Mouse (Mus musculus) kidney, postnatal 36 days (tissue): ENCODE results near the gene Gm2310.
"Not testable (repeated sequence)": the region's sequence is repeated elsewhere in the genome, so short reads cannot be mapped to it uniquely, and the experiment has no call there.

Experiments
- DNase-seq, 2 experiments: peaks; one replicate each; pipeline ENCODE4 v3.0.0; 2021 to 2022; ENCODE audit warnings: mixed read lengths in 2 of 2

Gene Gm2310

DNA sequence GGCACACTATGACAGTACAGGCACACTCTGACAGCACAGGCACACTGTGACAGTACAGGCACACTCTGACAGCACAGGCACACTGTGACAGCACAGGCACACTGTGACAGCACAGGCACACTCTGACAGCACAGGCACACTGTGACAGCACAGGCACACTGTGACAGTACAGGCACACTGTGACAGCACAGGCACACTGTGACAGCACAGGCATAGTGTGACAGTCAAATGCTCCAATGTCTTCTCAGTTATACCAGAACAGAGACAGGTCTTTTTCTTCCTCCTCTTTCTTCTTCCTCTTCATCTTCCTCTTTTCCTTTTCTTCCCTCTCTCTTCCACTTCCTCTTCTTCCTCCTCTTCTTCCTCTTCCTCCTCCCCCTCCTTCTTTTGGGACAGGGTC lies at the start of gene Gm2310:
Gene Gm2310, minus strand, starts transcription at position 101 of the 400 bp plus-strand sequence.
- DNase-seq = not testable (repeated sequence)

DNA sequence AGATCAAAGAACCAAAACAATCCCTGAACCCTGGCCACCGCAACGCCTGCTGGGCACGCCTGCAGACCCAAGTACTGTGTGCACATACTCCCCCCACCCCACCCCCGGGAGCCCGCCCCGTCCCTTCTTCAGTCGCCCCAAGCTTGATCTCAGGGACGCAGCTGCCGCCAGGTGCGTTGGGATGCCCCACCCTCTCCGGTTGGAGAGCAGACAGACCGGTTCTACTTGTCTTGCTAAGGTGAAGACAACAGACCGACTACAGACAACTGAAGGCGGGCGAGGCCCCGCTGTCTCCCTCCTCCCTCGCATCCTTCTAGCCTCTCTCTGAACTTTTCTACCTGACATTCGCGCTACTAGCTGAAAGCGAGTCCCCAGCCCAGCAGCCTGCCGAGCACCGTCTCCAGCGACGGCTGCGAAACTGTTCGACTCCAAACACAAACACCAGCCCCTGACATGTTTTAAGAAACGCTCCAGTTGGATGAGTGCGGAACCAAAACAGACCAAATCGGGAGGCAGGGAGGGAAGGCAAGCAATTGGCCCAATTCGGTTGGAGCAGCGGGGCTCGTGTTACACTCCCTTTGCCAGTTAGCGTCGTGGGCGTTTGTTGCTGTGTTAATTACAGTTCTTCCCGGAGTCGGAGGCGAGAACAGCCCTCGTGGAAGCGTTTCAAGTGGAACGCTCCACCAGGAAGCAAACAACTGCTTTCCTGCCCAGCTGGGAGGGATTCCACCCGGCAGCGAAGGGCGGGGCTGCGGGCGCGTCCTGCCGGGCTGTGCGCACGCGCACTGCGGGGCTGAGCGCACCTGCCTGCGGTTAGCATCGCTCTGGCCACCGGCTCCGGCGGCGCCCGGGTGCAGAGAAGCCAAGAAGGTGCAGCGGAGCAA lies 49.1 kb upstream of the Gm2310 start:
- DNase-seq = peak; percentile 87 to 94

DNA sequence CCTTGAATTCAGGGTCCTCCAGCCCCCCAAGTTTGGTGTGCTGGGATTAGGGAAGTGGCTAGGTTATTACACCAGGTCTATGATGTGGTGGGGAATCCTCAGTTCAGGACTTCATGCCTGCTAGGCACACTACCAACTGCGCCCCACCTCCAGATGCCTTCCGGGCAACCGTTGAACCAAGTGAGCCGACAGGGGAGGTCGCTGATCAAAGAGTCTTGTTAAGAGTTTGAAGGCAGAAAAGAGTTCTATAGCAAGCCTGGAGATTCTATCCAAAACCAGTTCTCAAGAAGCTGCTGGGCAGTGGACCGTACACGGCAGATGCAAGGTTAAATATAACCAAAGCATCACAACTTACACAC lies 48.5 kb upstream of the Gm2310 start:
- DNase-seq = peak; percentile 1 to 5

DNA sequence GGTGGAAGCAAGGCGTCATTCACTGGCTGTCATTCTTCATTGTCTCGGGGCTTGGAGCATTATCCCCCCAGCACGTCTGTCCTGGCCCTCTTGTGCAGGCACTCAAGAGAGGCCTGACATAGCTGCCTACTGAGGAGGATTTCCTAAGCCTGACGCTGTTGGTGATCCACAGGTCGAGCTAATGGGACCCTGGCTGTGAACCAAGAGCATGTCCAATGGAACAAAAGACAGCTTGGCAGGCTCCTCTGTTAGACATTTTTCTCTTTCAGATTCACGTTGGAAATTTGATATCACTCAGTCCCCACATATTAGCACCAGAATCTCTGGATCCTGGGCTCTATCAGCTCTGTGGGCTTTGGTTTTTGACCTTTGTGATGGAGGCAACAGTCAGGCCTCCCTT lies 45.7 kb upstream of the Gm2310 start:
- no peak for DNase-seq

DNA sequence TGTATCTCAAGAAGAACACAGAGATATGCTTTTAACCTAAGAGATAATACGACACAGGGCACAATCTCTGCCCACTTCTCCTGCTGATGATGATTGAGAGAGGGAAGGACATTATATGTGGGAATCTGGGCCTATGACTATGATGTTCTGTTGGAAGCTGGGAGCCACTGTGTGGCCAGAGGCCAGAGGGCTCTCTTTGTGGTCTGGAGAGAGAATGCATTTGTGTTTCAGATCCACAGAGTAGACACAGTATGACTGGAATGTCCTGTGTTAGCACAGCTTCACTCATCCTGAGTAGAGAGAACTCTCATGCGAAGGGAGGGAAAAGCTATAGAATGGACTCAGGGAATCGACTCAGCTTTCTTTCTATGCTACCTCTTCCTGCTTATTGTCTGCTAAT lies 44.6 kb upstream of the Gm2310 start:
- DNase-seq = no peak

DNA sequence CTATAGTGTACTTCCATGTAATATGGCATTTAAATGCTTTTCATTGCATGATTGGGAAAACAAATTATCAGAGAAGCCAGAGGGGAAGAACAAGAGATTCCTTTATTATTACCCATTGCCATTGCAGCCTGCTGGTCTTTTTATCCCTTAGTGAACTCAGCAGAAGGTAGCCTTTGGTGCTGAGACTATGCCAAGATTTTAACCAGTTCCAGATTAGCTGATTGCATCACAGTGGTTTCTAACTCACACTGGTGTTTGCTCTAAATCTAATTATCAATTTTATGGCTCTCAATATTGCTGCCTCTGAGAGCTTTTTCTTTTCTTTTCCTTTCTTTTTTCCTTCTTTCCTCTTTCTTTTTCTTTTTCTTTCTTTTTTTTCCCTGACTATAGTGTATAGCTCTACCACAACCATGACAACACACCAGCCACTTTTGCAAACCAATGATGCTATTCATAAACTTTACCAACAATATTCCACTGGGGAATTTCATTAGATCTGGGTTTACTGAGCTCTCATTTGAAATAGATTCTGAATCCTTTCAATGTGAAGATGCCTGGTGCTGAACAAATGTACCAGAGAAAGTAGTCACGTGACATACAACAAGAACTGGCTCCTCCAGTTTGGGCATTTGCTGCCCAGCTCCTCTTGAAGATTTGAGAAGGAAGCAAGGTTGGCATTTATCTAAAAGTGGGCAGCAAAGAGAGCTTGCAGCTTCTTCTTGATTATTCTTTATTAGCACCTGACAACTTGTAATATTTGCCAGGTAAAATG lies 43.9 kb upstream of the Gm2310 start:
- no peak for DNase-seq

DNA sequence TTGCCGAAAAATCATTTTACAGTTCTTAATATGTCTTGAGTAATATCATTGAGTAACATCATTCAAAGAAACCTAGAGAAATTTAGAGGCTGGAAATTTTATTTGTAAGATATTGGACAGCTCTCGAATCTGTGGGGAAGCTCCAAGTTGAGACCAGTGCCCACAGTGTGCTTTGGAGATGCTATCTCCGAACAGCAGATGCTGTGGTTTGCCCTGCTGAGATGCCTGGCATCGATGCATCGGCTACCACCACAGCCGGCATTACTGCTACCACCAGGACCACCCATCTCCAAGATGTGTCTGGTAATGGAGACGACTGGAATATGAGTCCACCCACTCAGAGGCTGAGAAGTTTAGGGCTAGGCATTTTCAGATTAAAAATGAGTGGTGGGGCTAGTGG lies 43.0 kb upstream of the Gm2310 start:
- no peak for DNase-seq

DNA sequence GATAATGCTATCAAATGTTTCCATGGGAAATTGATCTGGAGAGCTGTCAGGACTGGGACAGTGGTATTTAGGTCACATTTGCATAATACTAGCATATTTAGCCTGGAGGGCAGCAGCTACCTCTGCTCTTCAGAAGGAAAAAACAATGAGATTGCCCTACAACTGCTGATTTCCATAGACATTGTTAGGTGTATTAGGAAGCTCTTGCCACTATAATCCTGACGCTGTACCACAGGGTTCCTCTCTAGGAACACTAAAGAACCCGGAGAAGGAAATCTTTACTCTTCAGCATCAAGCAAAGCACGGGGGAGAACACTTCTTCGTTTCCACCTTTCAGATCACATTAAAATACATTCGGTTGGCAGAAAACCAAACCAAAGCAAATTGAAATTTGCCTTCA lies 11.4 kb upstream of the Gm2310 start:
- DNase-seq = no peak

DNA sequence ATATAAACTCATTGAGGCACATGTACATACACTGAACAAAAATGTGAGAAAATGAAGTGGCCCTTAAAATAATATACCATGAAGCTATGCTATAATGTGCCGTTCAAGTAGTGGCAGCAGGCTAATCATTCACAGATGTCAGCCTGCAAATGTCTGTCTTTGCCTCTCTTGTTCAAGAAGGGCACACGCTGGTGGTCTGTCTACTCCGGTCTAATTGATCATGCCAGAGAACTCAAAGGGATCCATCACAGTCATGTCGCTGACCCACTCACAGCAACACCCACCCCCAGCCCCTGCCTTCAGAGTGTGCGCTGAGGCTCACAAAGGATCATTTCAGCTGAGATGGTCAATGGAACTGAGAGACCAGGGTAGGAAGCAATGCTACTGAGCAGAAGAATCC lies 6.8 kb downstream of the Gm2310 start:
- no peak for DNase-seq

DNA sequence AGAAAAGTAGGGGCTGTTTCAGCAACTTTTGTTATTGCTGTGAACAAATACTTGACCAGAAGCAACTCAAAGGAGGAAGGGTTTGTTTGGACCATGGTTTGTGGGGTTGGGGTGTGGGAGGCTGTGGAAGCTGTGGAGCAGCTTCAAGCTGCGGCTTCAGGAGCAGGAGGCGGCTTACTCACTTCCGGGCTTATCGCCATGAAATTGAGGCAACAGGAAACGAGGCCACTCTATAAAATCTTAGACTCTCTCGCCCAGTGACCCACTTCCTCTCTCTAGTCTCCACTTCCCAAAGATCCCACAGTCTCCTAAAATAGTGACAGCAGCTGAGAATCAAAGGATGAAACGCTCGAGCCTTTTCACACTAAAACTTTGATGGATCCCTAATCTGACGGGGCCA lies 7.9 kb downstream of the Gm2310 start:
- peak in 1 of 2 experiments; percentile 17 for DNase-seq

DNA sequence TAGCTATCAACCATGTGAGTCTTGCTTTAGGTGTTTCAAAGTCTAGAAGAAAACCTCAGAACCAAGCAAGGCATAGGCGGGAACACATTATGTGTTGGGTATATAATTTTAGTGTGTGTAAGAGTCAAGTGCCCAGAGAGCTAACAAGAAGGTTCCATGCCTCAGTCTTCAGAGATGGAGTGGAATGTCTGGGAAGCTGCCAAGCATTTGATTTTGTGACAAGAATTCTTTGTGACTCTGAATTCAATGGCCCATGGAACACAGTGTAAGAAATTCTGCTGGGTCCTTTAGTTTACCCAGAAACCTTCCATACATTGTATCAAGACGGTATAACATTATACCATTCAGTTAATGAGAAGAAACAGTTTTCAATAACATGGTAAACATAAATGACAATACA lies 17.3 kb downstream of the Gm2310 start:
- DNase-seq = peak; percentile 1 to 13

DNA sequence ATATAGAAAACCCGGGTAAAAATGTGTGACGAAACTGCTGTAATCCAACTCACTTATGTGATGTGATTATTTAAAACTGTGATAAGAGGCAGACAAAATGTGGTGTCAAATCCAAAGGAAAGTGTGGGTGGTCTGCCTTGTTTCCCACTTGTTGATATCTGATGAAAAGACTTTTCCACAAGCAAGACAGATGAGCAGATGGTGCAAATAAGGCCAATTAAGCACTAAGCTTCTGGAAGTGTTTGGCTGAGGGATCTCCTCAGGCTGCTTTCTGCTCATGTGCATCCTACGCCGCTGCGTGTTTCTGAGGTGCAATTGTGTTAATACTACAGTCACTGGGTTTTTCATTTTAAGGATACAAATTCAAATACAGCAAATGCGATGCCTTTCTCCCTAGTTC lies 34.5 kb downstream of the Gm2310 start:
- no peak for DNase-seq

DNA sequence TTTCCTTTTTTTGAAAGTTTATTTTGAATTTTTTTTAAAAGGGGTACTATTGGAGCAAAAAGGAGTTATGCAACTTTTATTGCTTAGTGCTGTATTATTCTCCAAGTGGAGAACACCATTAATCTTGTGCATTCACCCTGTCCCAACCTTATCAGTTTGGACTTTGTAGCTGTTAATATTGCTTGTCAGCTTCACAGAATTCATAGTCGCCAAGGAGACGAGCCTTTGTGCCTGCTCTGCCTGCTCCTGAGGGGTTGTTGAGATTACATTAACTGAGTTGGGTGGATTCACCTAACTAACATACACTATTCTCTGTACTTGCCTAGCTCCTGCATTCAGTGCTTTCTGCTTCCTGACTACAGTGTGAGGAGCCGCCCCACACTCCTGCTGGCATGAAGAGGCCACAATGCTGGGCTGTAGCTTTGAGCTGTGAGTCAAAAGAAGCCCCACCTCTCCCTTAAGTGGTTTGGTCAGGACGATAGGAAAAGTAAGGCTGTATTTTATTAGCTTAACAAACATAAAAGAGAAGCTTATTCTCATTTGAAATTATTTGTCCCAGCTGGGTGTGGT lies 50.7 kb downstream of the Gm2310 start:
- no peak for DNase-seq
